Mouse (Mus musculus) kidney, adult 9 months (tissue): ENCODE data around the gene Meiob.

ENCODE experiments used
- DNase-seq: peaks from one replicate; pipeline ENCODE4 v3.0.0; 2022

Meiob gene

GRCm38 (mm10) chr17:24874989-24875388 lies 70.9 kb downstream of the Meiob start:
- DNase-seq, result no peak

- peak; percentile 74 for DNase-seq
These were observed 73.4 kb downstream of the Meiob start for GRCm38 (mm10) chr17:24877336-24878116.

GRCm38 (mm10) chr17:24878117-24878397 lies 74.0 kb downstream of the Meiob start:
- DNase-seq, result peak; percentile 94

- no peak for DNase-seq
These were observed 74.4 kb downstream of the Meiob start for GRCm38 (mm10) chr17:24878531-24878930.

GRCm38 (mm10) chr17:24881738-24882440 lies 77.8 kb downstream of the Meiob start:
- peak; percentile 64 for DNase-seq

GRCm38 (mm10) chr17:24884391-24884790 lies 80.3 kb downstream of the Meiob start:
- DNase-seq, result no peak

GRCm38 (mm10) chr17:24885356-24886133 lies 81.5 kb downstream of the Meiob start:
- no peak for DNase-seq

- DNase-seq, result peak; percentile 100
These were observed 82.2 kb downstream of the Meiob start, which contains the start of the genes Nubp2 and Spsb3 for GRCm38 (mm10) chr17:24886134-24886931. Gene Nubp2 (minus strand): TSS chr17:24886349. Gene Spsb3 (plus strand): TSS chr17:24886643.

- DNase-seq, result no peak
These were observed 82.8 kb downstream of the Meiob start for GRCm38 (mm10) chr17:24886932-24887271.

- no peak for DNase-seq
These were observed 83.4 kb downstream of the Meiob start for GRCm38 (mm10) chr17:24887291-24888080.

- no peak for DNase-seq
These were observed 84.8 kb downstream of the Meiob start for GRCm38 (mm10) chr17:24888862-24889261.
